Mouse (Mus musculus): ENCODE data around the gene Etv1. TPM values are rescaled to one million over a fixed set of nuclear protein-coding genes. Genes with fewer than 3 reads are reported as not detected.
A peak's percentile ranks its signal among the peaks of the same experiment; 100 is the strongest.
"Not testable (repeated sequence)": the region's sequence is repeated elsewhere in the genome, so short reads cannot be mapped to it uniquely, and the experiment has no call there.

Gene Etv1
- polyA plus RNA-seq, 1 experiment from 2014 or later = 28.1 TPM

- Histone ChIP-seq H3K9me3 (replicated peaks; ENCODE audit: control insufficient read depth, low read length) (no peaks in the 10 kb centered on the region), H3K27me3 (replicated peaks; ENCODE audit: control insufficient read depth, insufficient read depth, low read length) (no peaks in the 10 kb centered on the region), H3K36me3 (ENCODE audit: control insufficient read depth, insufficient read depth, low read length) (no peaks in the 10 kb centered on the region), H3K4me3 (ENCODE audit: low read depth, low read length) (no peak overlapping the region), H3K9ac (ENCODE audit: low read length) (no peak overlapping the region), H3K4me1 (ENCODE audit: control insufficient read depth, insufficient read depth, low read length) (no peaks in the 10 kb centered on the region; the same call in 1 of the 2 replicates), H3K27ac (ENCODE audit: low read depth, low read length) (no peak overlapping the region), H3K4me2 (ENCODE audit: low read length) (no peak overlapping the region; the same call in 1 of the 2 replicates)
- ATAC-seq (peak; percentile 65), DNase-seq (ENCODE audit: low spot score) (peak; percentile 58)
- WGBS = 10% methylated on average over 4 of the region's 4 CpGs
Measured at GRCm38 (mm10) chr12:38834581-38834980, 55.4 kb downstream of the Etv1 start.

- not testable (repeated sequence) for H3K9ac ChIP-seq (ENCODE audit: low read length); H3K27ac ChIP-seq (ENCODE audit: low read depth, low read length); H3K4me1 ChIP-seq (ENCODE audit: control insufficient read depth, insufficient read depth, low read length); H3K27me3 ChIP-seq (replicated peaks; ENCODE audit: control insufficient read depth, insufficient read depth, low read length); DNase-seq (ENCODE audit: low spot score); H3K4me3 ChIP-seq (ENCODE audit: low read depth, low read length); H3K9me3 ChIP-seq (replicated peaks; ENCODE audit: control insufficient read depth, low read length); H3K36me3 ChIP-seq (ENCODE audit: control insufficient read depth, insufficient read depth, low read length); H3K4me2 ChIP-seq (ENCODE audit: low read length)
- peak; percentile 52; the same call in 1 of the 2 replicates for ATAC-seq
- 36% methylated on average over 5 of the region's 8 CpGs for whole genome bisulfite sequencing
Measured at GRCm38 (mm10) chr12:38834986-38835385, 55.8 kb downstream of the Etv1 start.

GRCm38 (mm10) chr12:38843801-38844295 is 64.7 kb downstream of the Etv1 start:
- Histone ChIP-seq H3K4me2 (ENCODE audit: low read length) (no peak overlapping the region), H3K27ac (ENCODE audit: low read depth, low read length) (no peak overlapping the region), H3K36me3 (ENCODE audit: control insufficient read depth, insufficient read depth, low read length) (no peaks in the 10 kb centered on the region), H3K4me1 (ENCODE audit: control insufficient read depth, insufficient read depth, low read length) (no peaks in the 10 kb centered on the region), H3K4me3 (ENCODE audit: low read depth, low read length) (no peak overlapping the region), H3K9me3 (replicated peaks; ENCODE audit: control insufficient read depth, low read length) (no peaks in the 10 kb centered on the region), H3K9ac (ENCODE audit: low read length) (no peak overlapping the region), H3K27me3 (replicated peaks; ENCODE audit: control insufficient read depth, insufficient read depth, low read length) (no peaks in the 10 kb centered on the region)
- ATAC-seq = peak; percentile 88
- DNase-seq (ENCODE audit: low spot score) = peak; percentile 64
- 3% methylated on average over 1 of the region's 1 CpGs for WGBS

GRCm38 (mm10) chr12:38847500-38848261 is 68.5 kb downstream of the Etv1 start:
- no peak overlapping the region for H3K4me2 ChIP-seq (ENCODE audit: low read length)
- H3K9ac ChIP-seq (ENCODE audit: low read length) = no peak overlapping the region
- 79% methylated on average over 6 of the region's 6 CpGs for WGBS
- ATAC-seq (no peak), DNase-seq (ENCODE audit: low spot score) (no peak)
- no peak overlapping the region for H3K4me3 ChIP-seq (ENCODE audit: low read depth, low read length)
- H3K36me3 ChIP-seq (ENCODE audit: control insufficient read depth, insufficient read depth, low read length) = no peaks in the 10 kb centered on the region
- no peaks in the 10 kb centered on the region for H3K27me3 ChIP-seq (replicated peaks; ENCODE audit: control insufficient read depth, insufficient read depth, low read length)
- H3K4me1 ChIP-seq (ENCODE audit: control insufficient read depth, insufficient read depth, low read length) = no peaks in the 10 kb centered on the region
- H3K9me3 ChIP-seq (replicated peaks; ENCODE audit: control insufficient read depth, low read length) = no peaks in the 10 kb centered on the region
- no peak overlapping the region for H3K27ac ChIP-seq (ENCODE audit: low read depth, low read length)

GRCm38 (mm10) chr12:38849994-38850393 is 70.8 kb downstream of the Etv1 start:
- no peak overlapping the region for H3K4me3 ChIP-seq (ENCODE audit: low read depth, low read length)
- no peak overlapping the region for H3K4me2 ChIP-seq (ENCODE audit: low read length)
- no peak overlapping the region for H3K27ac ChIP-seq (ENCODE audit: low read depth, low read length)
- no peaks in the 10 kb centered on the region for H3K36me3 ChIP-seq (ENCODE audit: control insufficient read depth, insufficient read depth, low read length)
- ATAC-seq (no peak), DNase-seq (ENCODE audit: low spot score) (no peak)
- peaks cover 9% of the 10 kb centered on the region; the same call in 1 of the 2 replicates for H3K4me1 ChIP-seq (ENCODE audit: control insufficient read depth, insufficient read depth, low read length)
- H3K9ac ChIP-seq (ENCODE audit: low read length) = no peak overlapping the region
- no peaks in the 10 kb centered on the region for H3K27me3 ChIP-seq (replicated peaks; ENCODE audit: control insufficient read depth, insufficient read depth, low read length)
- 80% methylated on average over 5 of the region's 5 CpGs for WGBS
- H3K9me3 ChIP-seq (replicated peaks; ENCODE audit: control insufficient read depth, low read length) = no peaks in the 10 kb centered on the region

DNA sequence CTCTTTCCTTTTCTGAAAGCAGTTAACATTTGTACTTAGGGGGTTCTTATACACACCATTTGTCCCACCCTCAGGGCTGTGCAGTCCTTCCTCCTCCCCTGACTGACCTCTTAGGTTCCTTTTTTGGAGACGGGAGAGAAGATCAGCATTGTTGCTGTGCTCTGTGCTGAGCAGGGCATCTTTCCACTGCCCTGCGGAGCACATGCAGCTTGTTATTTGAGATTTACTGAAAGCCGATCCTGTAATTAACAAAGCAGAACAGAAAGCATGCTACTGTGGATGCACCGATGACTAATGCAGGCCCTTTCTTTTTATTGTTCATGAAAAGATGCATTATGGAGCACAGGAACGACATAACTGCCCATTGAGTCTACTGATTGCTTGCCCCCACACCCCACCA is 75.1 kb downstream of the Etv1 start:
- H3K4me2 ChIP-seq (ENCODE audit: low read length) = peak overlapping the region; percentile 23; the same call in 1 of the 2 replicates
- H3K27me3 ChIP-seq (replicated peaks; ENCODE audit: control insufficient read depth, insufficient read depth, low read length) = no peaks in the 10 kb centered on the region
- H3K4me3 ChIP-seq (ENCODE audit: low read depth, low read length) = no peak overlapping the region
- ATAC-seq = peak; percentile 60
- peak; percentile 31 for DNase-seq (ENCODE audit: low spot score)
- 5% methylated on average over 5 of the region's 5 CpGs for WGBS
- H3K36me3 ChIP-seq (ENCODE audit: control insufficient read depth, insufficient read depth, low read length) = no peaks in the 10 kb centered on the region
- no peak overlapping the region for H3K27ac ChIP-seq (ENCODE audit: low read depth, low read length)
- no peak overlapping the region for H3K9ac ChIP-seq (ENCODE audit: low read length)
- no peaks in the 10 kb centered on the region for H3K9me3 ChIP-seq (replicated peaks; ENCODE audit: control insufficient read depth, low read length)
- peaks cover 9% of the 10 kb centered on the region; the same call in 1 of the 2 replicates for H3K4me1 ChIP-seq (ENCODE audit: control insufficient read depth, insufficient read depth, low read length)

GRCm38 (mm10) chr12:38854751-38855150 is 75.6 kb downstream of the Etv1 start:
- Histone ChIP-seq H3K4me1 (ENCODE audit: control insufficient read depth, insufficient read depth, low read length) (peaks cover 9% of the 10 kb centered on the region; the same call in 1 of the 2 replicates), H3K4me2 (ENCODE audit: low read length) (peak overlapping the region; percentile 23; the same call in 1 of the 2 replicates), H3K27me3 (replicated peaks; ENCODE audit: control insufficient read depth, insufficient read depth, low read length) (no peaks in the 10 kb centered on the region), H3K36me3 (ENCODE audit: control insufficient read depth, insufficient read depth, low read length) (no peaks in the 10 kb centered on the region), H3K4me3 (ENCODE audit: low read depth, low read length) (no peak overlapping the region), H3K27ac (ENCODE audit: low read depth, low read length) (no peak overlapping the region), H3K9ac (ENCODE audit: low read length) (no peak overlapping the region), H3K9me3 (replicated peaks; ENCODE audit: control insufficient read depth, low read length) (no peaks in the 10 kb centered on the region)
- 14% methylated on average over 6 of the region's 6 CpGs for WGBS
- ATAC-seq = no peak
- DNase-seq (ENCODE audit: low spot score) = peak; percentile 19

- ATAC-seq = no peak
- no peak for DNase-seq (ENCODE audit: low spot score)
- Histone ChIP-seq H3K27ac (ENCODE audit: low read depth, low read length) (no peak overlapping the region), H3K27me3 (replicated peaks; ENCODE audit: control insufficient read depth, insufficient read depth, low read length) (no peaks in the 10 kb centered on the region), H3K4me3 (ENCODE audit: low read depth, low read length) (no peak overlapping the region), H3K9ac (ENCODE audit: low read length) (no peak overlapping the region), H3K9me3 (replicated peaks; ENCODE audit: control insufficient read depth, low read length) (no peaks in the 10 kb centered on the region), H3K4me1 (ENCODE audit: control insufficient read depth, insufficient read depth, low read length) (peaks cover 9% of the 10 kb centered on the region; the same call in 1 of the 2 replicates), H3K4me2 (ENCODE audit: low read length) (no peak overlapping the region), H3K36me3 (ENCODE audit: control insufficient read depth, insufficient read depth, low read length) (no peaks in the 10 kb centered on the region)
- WGBS = 80% methylated on average over 4 of the region's 4 CpGs
Measured at GRCm38 (mm10) chr12:38859675-38860074, 80.5 kb downstream of the Etv1 start.
